Mouse (Mus musculus) brain, embryonic 14.5 days (tissue): ENCODE results near the gene Tmub1.

Experiments used
- CTCF ChIP-seq: fragments of 200-500 bp; IDR thresholded peaks from 2 replicates; pipeline ENCODE4 v1.5.1; 2012; ENCODE audit warnings: inconsistent platforms, mild to moderate bottlenecking, moderate library complexity, borderline replicate concordance; ENCODE audit not compliant: insufficient read depth, insufficient read length; ENCODE audit errors: extremely low read depth
- POLR2A ChIP-seq: fragments of 200-500 bp; IDR thresholded peaks from 2 replicates; pipeline ENCODE4 v1.6.1; 2012; ENCODE audit warnings: mild to moderate bottlenecking, inconsistent platforms, borderline replicate concordance; ENCODE audit not compliant: poor library complexity, insufficient read depth, insufficient read length, severe bottlenecking; ENCODE audit errors: extremely low read depth

DNA sequence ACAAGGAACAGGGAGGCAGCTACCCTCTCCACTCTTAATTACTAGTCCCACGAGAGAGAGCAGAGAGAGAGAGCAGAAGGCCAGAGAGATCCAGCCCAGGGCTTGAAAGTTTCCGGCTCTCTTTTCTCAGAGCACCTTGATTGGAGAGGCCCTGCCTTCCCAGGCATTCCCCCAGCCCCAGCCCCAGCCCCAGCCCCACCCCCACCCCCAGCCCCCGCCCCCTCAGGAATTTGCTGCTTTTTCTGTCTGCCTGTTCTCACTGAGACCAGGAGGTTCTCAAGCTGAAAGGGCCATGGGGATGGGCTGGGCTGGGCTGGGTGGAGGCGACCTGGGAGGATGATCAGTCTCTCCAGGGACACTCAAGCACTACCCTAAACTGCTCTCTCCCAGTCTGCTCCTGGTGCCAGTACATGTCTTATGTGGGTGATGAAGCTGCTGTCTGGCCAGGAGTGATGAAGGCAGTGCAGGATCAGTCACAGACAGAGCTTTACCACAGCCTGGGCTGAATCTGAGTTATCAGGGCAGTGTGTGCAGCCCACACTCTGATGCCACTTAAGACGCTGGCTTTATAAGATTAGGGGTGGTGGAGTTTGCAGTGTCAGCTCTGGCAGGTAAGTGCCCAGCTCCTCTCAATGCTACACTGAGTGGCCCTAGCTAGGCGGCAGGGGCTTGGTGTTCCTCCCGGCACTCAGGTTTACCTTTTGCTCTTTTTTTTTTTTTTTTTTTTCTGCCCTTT is 25.4 kb upstream of the Tmub1 start:
- no peak for TF ChIP-seq POLR2A
- TF ChIP-seq CTCF = no peak
